In genomic region chr6:146929031-146929430, GRCm38 (mm10) we compare ENCODE assay signal across 27 mouse cellular contexts. TPM values are rescaled to one million over a fixed set of nuclear protein-coding genes. Genes with fewer than 3 reads are reported as not detected.
DNase-seq lines count a peak whose midpoint lies in the region; ATAC-seq and TF ChIP-seq lines count a peak whose summit lies in the region.
"Had no signal": no experiment of that assay in that cellular context is flagged by ENCODE, and none has a peak within 500 bp of the region (broad histone marks: within the 10 kb centered on the region; RNA-seq: fewer than 3 reads in every experiment).

No protein-coding gene starts in this region.

- no peaks in the 10 kb centered on the region for H3K9me3 ChIP-seq in heart, embryonic 10.5 days
- no peaks in the 10 kb centered on the region for H3K9me3 ChIP-seq in kidney, embryonic 16.5 days (ENCODE audit: low read length)
- H3K9me3 ChIP-seq in neural tube, embryonic 12.5 days: no peaks in the 10 kb centered on the region
- H3K9me3 ChIP-seq: limb, embryonic 15.5 days; midbrain, embryonic 13.5 days had no signal

- TF ChIP-seq CTCF in layer of hippocampus, adult 2 months (conservative IDR thresholded peaks at IDR 0.05): no peak

- H3K27ac ChIP-seq in heart, embryonic 10.5 days: no peak overlapping the region
- peak overlapping the region; percentile 43; the same call in 1 of the 2 replicates for H3K27ac ChIP-seq in kidney, embryonic 16.5 days (ENCODE audit: low read length)
- H3K27ac ChIP-seq in neural tube, embryonic 12.5 days: no peak overlapping the region
- no peak overlapping the region for H3K27ac ChIP-seq in layer of hippocampus, adult 2 months
- H3K27ac ChIP-seq: limb, embryonic 15.5 days; midbrain, embryonic 13.5 days had no signal

- H3K4me3 ChIP-seq in heart, embryonic 10.5 days: no peak overlapping the region
- no peak overlapping the region for H3K4me3 ChIP-seq in kidney, embryonic 16.5 days (ENCODE audit: low read length)
- H3K4me3 ChIP-seq in neural tube, embryonic 12.5 days: no peak overlapping the region
- H3K4me3 ChIP-seq in layer of hippocampus, adult 2 months: no peak overlapping the region
- H3K4me3 ChIP-seq: limb, embryonic 15.5 days; midbrain, embryonic 13.5 days had no signal

- 87% methylated on average over 2 of the region's 2 CpGs for WGBS in heart, embryonic 10.5 days
- WGBS in kidney, embryonic 16.5 days: 49% methylated on average over 2 of the region's 2 CpGs
- 42% methylated on average over 2 of the region's 2 CpGs for WGBS in neural tube, embryonic 12.5 days

- H3K36me3 ChIP-seq in heart, embryonic 10.5 days: 0 out of 2 replicates have a peak, but pooled peaks cover under 1% of the 10 kb centered on the region
- no peaks in the 10 kb centered on the region for H3K36me3 ChIP-seq in kidney, embryonic 16.5 days (ENCODE audit: insufficient read depth, low read length)
- H3K36me3 ChIP-seq in neural tube, embryonic 12.5 days: no peaks in the 10 kb centered on the region
- H3K36me3 ChIP-seq: limb, embryonic 15.5 days; midbrain, embryonic 13.5 days had no signal

- H3K27me3 ChIP-seq in heart, embryonic 10.5 days (ENCODE audit: insufficient read depth, poor library complexity, severe bottlenecking): no peaks in the 10 kb centered on the region
- no peaks in the 10 kb centered on the region for H3K27me3 ChIP-seq in kidney, embryonic 16.5 days (ENCODE audit: insufficient read depth, low read length)
- H3K27me3 ChIP-seq in neural tube, embryonic 12.5 days (replicated peaks): no peaks in the 10 kb centered on the region
- H3K27me3 ChIP-seq: limb, embryonic 15.5 days; midbrain, embryonic 13.5 days had no signal

- H3K9ac ChIP-seq in kidney, embryonic 16.5 days (replicated peaks; ENCODE audit: low read length): no peak overlapping the region
- no peak overlapping the region for H3K9ac ChIP-seq in neural tube, embryonic 12.5 days
- H3K9ac ChIP-seq: forebrain, postnatal 0 days; limb, embryonic 15.5 days; midbrain, embryonic 13.5 days had no signal

- 0 out of 2 replicates have a peak, but pooled peaks have one; percentile 32 for ATAC-seq in kidney, embryonic 16.5 days (ENCODE audit: low FRiP score, low TSS enrichment)
- 0 out of 2 replicates have a peak, but pooled peaks have one; percentile 53 for ATAC-seq in neural tube, embryonic 12.5 days (ENCODE audit: low FRiP score, low read depth)
- ATAC-seq: forebrain, postnatal 0 days; midbrain, embryonic 13.5 days had no signal

- peak; percentile 69 for DNase-seq in heart, adult 11 months
- no peak for DNase-seq in heart, embryonic 10.5 days (ENCODE audit: low spot score)
- DNase-seq in kidney, postnatal 36 days: no peak
- no peak for DNase-seq in neural tube, embryonic 10.5 days (ENCODE audit: extremely low spot score, low spot score)
- no peak for DNase-seq in layer of hippocampus, adult 2 months (ENCODE audit: low spot score in 2 of 2)
- DNase-seq: adrenal gland, postnatal 25 days; cerebellum, adult 9-10 months; forebrain, postnatal 0 days; gastrocnemius, postnatal 36 days; kidney, adult 11 months; left cerebral cortex, postnatal 4 days; lung, adult 18-20 months; lung, postnatal 14 days had no signal

- peaks cover 37% of the 10 kb centered on the region for H3K4me1 ChIP-seq in heart, embryonic 10.5 days
- peaks cover 51% of the 10 kb centered on the region for H3K4me1 ChIP-seq in kidney, embryonic 16.5 days (ENCODE audit: insufficient read depth, low read length)
- H3K4me1 ChIP-seq in neural tube, embryonic 12.5 days: peaks cover 11% of the 10 kb centered on the region; the same call in 1 of the 2 replicates

- no peak overlapping the region for H3K4me2 ChIP-seq in kidney, embryonic 16.5 days (replicated peaks; ENCODE audit: low read depth, low read length)
- H3K4me2 ChIP-seq in neural tube, embryonic 12.5 days (replicated peaks): no peak overlapping the region
- H3K4me2 ChIP-seq: limb, embryonic 15.5 days; midbrain, embryonic 13.5 days had no signal

RNA-seq across cellular contexts. Expression of gene 1700034J05Rik, which starts 25.2 kb away (rescaled TPM):
- polyA plus RNA-seq in heart, embryonic 10.5 days (2016; fragmentation: Nextera tagmentation; extraction: Ambion mirVana): 0.22 and 0.33 TPM in 2 replicates
- polyA plus RNA-seq in kidney, embryonic 16.5 days (2015; fragmentation: Nextera tagmentation; extraction: Ambion mirVana): 0.17 and 0.37 TPM in 2 replicates
- 0.13 TPM in 1 of 2 replicates, not detected in the other for polyA plus RNA-seq in neural tube, embryonic 12.5 days (2016; fragmentation: Nextera tagmentation; extraction: Ambion mirVana)
- not detected for total RNA-seq in layer of hippocampus, adult 2 months (2021)
- total RNA-seq: adrenal gland, postnatal 25 days; forebrain, postnatal 0 days; gastrocnemius, postnatal 36 days; hematopoietic stem cell, adult 5-6 weeks; layer of hippocampus, postnatal 10 days; left cerebral cortex, adult 8-10 months; left cerebral cortex, postnatal 4 days; megakaryocyte, adult 5-6 weeks; neutrophil, adult 5-6 weeks had no signal
- polyA plus RNA-seq: brain, embryonic 14.5 days; embryonic facial prominence, embryonic 11.5 days; forebrain, postnatal 0 days; large intestine, adult 2 months; small intestine, adult 2 months; urinary bladder, adult 2 months had no signal

RNA-seq across cellular contexts. Expression of gene Ppfibp1, which starts 40.7 kb away (rescaled TPM):
- polyA plus RNA-seq in heart, embryonic 10.5 days (2016; fragmentation: Nextera tagmentation; extraction: Ambion mirVana): 67.3 and 88.3 TPM in 2 replicates
- 66.1 and 71.1 TPM in 2 replicates for polyA plus RNA-seq in kidney, embryonic 16.5 days (2015; fragmentation: Nextera tagmentation; extraction: Ambion mirVana)
- polyA plus RNA-seq in neural tube, embryonic 12.5 days (2016; fragmentation: Nextera tagmentation; extraction: Ambion mirVana): 21.1 and 22.5 TPM in 2 replicates
- total RNA-seq in layer of hippocampus, adult 2 months (2021): 10 to 100 TPM; 35.3 to 40.6 TPM
